Mouse (Mus musculus) c-Kit-positive CD71-positive TER-119-negative erythroid progenitor cells, embryonic 14.5 days (primary cell): ENCODE data around the gene Gm5294.

Experiments
- DNase-seq: peaks from one replicate; pipeline ENCODE4 v3.0.0-alpha.2; 2013; ENCODE audit warnings: low read depth

Gm5294 gene

GRCm38 (mm10) chr5:138849682-138850461 is 30.0 kb downstream of the Gm5294 start:
- DNase-seq = no peak

GRCm38 (mm10) chr5:138850462-138850844 is 30.6 kb downstream of the Gm5294 start:
- DNase-seq = no peak

GRCm38 (mm10) chr5:138851296-138851780 is 31.5 kb downstream of the Gm5294 start:
- DNase-seq = no peak

GRCm38 (mm10) chr5:138852151-138852550 is 32.3 kb downstream of the Gm5294 start:
- DNase-seq = no peak

- DNase-seq = no peak
Observed at GRCm38 (mm10) chr5:138853349-138853748, 33.5 kb downstream of the Gm5294 start.

- DNase-seq = peak; percentile 7
Observed at GRCm38 (mm10) chr5:138857010-138857617, 37.2 kb downstream of the Gm5294 start.

- no peak for DNase-seq
Observed at GRCm38 (mm10) chr5:138857811-138858251, 38.0 kb downstream of the Gm5294 start.

- DNase-seq = no peak
Observed at GRCm38 (mm10) chr5:138863681-138864146, 43.8 kb downstream of the Gm5294 start.

- DNase-seq = no peak
Observed at GRCm38 (mm10) chr5:138864166-138864565, 44.3 kb downstream of the Gm5294 start.

GRCm38 (mm10) chr5:138864880-138865279 is 45.0 kb downstream of the Gm5294 start:
- no peak for DNase-seq

- DNase-seq = no peak
Observed at GRCm38 (mm10) chr5:138865637-138866036, 45.8 kb downstream of the Gm5294 start.
